Mouse (Mus musculus) hematopoietic multipotent progenitor cell, adult 10-12 weeks (in vitro differentiated cells): Measurements from ENCODE around the gene Myo15. TPM values are rescaled to one million over a fixed set of nuclear protein-coding genes. Genes with fewer than 3 reads are reported as not detected.

ENCODE experiments used
- polyA plus RNA-seq: library from polyadenylated mRNA; stranded (reverse); fragments of >175 nt; gene quantifications from 2 replicates; pipeline ENCODE4 v1.2.3, GENCODE M21; 2012; ENCODE audit warnings: low replicate concordance

The Myo15 gene
- polyA plus RNA-seq: 0.10 and 0.21 TPM in 2 replicates

DNA sequence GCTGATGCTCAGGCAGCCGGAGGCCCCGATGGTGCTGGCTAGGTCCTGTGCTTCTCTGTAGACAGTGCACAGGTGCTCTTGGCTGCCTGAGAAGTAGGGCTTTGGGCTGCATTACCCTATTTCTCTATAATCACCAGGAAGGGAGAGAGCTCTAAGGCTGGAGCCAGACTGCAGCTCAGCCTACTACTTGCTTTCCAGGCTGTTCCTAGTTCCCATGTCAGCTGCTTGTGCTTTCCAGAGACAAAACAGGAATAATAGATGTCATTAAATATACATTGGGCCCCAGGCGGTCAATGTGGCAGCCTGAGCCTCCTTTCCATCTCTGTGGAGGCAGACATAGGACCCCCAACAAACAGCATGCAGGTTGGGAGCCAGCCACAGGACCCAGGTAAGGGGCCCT, at the start of gene Myo15:
TSS of gene Myo15 (plus strand) at position 301 of the 400 bp plus-strand sequence.

DNA sequence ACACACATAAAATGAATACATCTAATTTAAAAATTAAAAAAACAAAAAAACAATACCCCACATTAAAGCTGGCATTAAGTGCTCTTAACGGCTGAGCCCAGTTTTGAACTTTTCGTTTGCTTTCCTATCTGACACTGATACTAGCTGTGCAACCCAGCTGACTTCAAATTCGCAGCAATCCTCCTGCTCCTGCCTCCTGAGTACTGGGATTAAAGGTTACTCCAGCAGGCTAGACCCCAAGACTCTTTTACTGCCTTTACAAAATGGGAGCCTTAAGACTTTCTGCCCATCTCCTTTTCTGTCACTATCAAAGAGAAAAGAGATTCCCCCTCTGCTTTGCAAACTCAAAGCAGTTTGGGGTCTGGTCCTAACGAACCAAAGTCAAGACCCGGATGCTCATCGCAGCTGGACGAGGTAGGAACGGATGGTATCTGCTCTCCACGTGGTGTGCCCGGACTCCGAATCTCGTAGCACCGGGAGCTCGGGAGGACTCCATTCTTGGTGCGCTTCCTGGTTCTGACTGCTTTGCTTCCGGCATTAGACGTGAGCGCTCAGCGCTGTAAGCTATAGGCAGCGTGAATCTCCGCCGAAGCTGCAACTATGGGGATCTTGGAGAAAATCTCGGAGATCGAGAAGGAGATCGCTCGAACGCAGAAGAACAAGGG, 14.9 kb upstream of the Myo15 start, which contains the start of gene Drg2:
TSS of gene Drg2 (plus strand) at position 512 of the 665 bp plus-strand sequence.

DNA sequence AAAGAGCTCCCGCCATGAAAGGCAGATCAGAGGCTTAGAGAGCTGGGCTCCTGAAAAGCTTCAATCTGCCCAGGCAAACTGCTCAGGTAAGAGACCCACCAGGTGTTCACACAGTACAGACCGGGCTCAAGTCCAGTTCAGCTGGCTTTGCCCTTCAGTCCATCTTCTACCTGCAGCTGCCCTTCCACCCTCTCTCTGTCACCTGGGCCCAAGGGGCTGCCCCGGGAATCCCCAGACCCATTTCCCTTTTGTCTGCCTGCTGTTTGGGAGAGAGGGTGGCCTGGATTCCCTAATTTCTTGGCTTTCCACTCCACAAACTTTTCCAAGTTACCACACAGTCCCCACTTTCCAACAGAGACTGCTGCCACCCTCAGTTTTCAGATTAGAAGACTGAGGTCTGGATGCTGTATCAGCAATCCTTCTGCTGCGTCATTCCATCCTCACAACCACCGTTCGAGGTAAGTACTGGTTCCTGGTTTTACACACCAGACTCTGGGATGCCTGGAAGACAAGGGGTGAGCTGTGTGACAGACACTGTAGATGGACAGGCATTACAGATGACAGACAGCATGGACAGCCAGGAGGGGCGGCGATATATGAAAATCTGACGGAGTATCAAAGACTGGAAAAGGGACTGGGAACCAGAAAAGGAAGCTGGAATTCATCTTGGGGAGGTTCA, 67.2 kb downstream of the Myo15 start, which contains the start of gene Alkbh5:
TSS of gene Alkbh5 (plus strand) at position 202 of the 679 bp plus-strand sequence.

Other genes with a start within 250 kb of the Myo15 start
- 182 and 281 TPM in 2 replicates for gene Srebf1, start 246.8 kb upstream of the Myo15 start, polyA plus RNA-seq
- 23.5 and 40.8 TPM in 2 replicates for gene Tom1l2, start 116.4 kb upstream of the Myo15 start, polyA plus RNA-seq
- gene Drc3, start 116.0 kb upstream of the Myo15 start, polyA plus RNA-seq: not detected in 2 replicates
- gene Gid4, start 52.2 kb upstream of the Myo15 start, polyA plus RNA-seq: 8.8 and 12.0 TPM in 2 replicates
- gene Atpaf2, start 50.9 kb upstream of the Myo15 start, polyA plus RNA-seq: 35.8 and 42.2 TPM in 2 replicates
- 23.8 and 35.1 TPM in 2 replicates for gene Drg2, start 14.7 kb upstream of the Myo15 start, polyA plus RNA-seq
- 27.0 and 45.4 TPM in 2 replicates for gene Alkbh5, start 67.0 kb downstream of the Myo15 start, polyA plus RNA-seq
- 25.0 and 31.4 TPM in 2 replicates for gene Llgl1, start 230.4 kb downstream of the Myo15 start, polyA plus RNA-seq